Mouse (Mus musculus): ENCODE measurements around the gene Rnaseh2a. TPM values are rescaled to one million over a fixed set of nuclear protein-coding genes. Genes with fewer than 3 reads are reported as not detected.

Gene Rnaseh2a
- total RNA-seq, 2 experiments from 2014 or later: 41.8 to 46.2 TPM

DNA sequence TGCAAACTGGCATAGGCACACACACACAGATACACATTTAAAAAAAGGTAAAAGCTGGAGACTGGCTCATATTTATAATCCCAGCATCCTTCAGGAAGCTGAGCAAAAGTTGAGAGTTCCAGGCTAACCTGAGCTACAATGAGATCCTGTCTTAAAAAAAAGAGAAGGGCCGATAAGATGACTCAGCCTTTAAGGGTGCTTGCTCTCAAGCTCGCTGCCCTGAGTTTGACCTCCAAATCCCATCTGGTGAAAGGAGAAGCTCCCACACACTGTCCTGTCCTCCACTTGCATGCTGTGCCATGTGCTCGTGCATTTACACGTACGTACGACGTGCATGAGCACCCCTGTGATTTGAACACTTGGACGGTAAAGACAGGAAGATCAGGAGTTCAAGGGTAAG lies 62.1 kb downstream of the Rnaseh2a start:
- no peak for DNase-seq (ENCODE audit: low spot score in 2 of 2)

DNA sequence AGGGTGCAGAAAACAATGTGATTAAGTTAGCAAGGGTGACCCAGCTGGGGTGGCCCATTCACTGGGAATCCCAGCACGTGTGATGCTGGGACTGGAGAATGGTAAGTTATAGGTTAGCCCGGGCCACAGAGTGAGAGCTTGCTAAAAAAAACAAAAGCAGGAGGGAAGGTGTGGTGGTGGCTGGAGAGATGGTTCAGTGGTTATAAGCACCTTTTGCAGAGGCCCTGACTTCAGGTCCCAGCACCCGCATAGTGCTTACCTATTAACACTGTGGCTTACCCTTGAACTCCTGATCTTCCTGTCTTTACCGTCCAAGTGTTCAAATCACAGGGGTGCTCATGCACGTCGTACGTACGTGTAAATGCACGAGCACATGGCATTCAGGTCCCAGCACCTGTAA lies 62.5 kb downstream of the Rnaseh2a start:
- no peak for DNase-seq (ENCODE audit: low spot score in 2 of 2)

Small RNAs within 50 kb of the gene (microRNA-seq; reads per million reads assigned to microRNA genes)
- 0.25 to 1.8 reads per million in 2 experiments for gene Gm24197

Other genes with a start within 250 kb of the Rnaseh2a start
- gene G430095P16Rik, start 246.8 kb downstream of the Rnaseh2a start, total RNA-seq (2021): not detected
- gene Nfix, start 169.4 kb downstream of the Rnaseh2a start, total RNA-seq (2021): 100 to 1,000 TPM; 379 to 429 TPM
- 10 to 100 TPM; 10.7 to 10.9 TPM for gene Dand5, start 146.9 kb downstream of the Rnaseh2a start, total RNA-seq (2021)
- gene Gadd45gip1, start 138.2 kb downstream of the Rnaseh2a start, total RNA-seq (2021): 10 to 100 TPM; 27.3 to 27.4 TPM
- gene Rad23a, start 129.1 kb downstream of the Rnaseh2a start, total RNA-seq (2021): 10 to 100 TPM; 63.8 to 77.0 TPM
- gene Calr, start 122.8 kb downstream of the Rnaseh2a start, total RNA-seq (2021): 100 to 1,000 TPM; 506 to 521 TPM
- gene Farsa, start 112.8 kb downstream of the Rnaseh2a start, total RNA-seq (2021): 10 to 100 TPM; 48.8 to 50.1 TPM
- 10 to 100 TPM; 15.7 to 16.5 TPM for gene Syce2, start 97.7 kb downstream of the Rnaseh2a start, total RNA-seq (2021)
- gene Gcdh, start 75.8 kb downstream of the Rnaseh2a start, total RNA-seq (2021): 10 to 100 TPM; 38.3 to 38.5 TPM
- gene Klf1, start 67.8 kb downstream of the Rnaseh2a start, total RNA-seq (2021): under 1 TPM in 1 of 2 experiments, not detected in 1; 0.27 TPM
- 1 to 10 TPM; 2.8 to 5.1 TPM for gene Dnase2a, start 61.2 kb downstream of the Rnaseh2a start, total RNA-seq (2021)
- gene Mast1, start 32.4 kb downstream of the Rnaseh2a start, total RNA-seq (2021): 10 to 100 TPM; 71.8 to 73.3 TPM
- 1 to 10 TPM in 1 of 2 experiments, under 1 TPM in 1; 0.87 to 1.1 TPM for gene Rtbdn, start 22.8 kb downstream of the Rnaseh2a start, total RNA-seq (2021)
- not detected for gene Gm49661, start 334 bp downstream of the Rnaseh2a start, total RNA-seq (2021)
- gene Prdx2, start 180 bp downstream of the Rnaseh2a start, total RNA-seq (2021): 100 to 1,000 TPM; 319 to 358 TPM
- gene Junb, start 9.0 kb upstream of the Rnaseh2a start, total RNA-seq (2021): 100 to 1,000 TPM; 102 to 103 TPM
- 1 to 10 TPM; 8.1 to 9.5 TPM for gene Hook2, start 20.8 kb upstream of the Rnaseh2a start, total RNA-seq (2021)
- not detected for gene Best2, start 44.8 kb upstream of the Rnaseh2a start, total RNA-seq (2021)
- 100 to 1,000 TPM; 122 to 125 TPM for gene Asna1, start 55.5 kb upstream of the Rnaseh2a start, total RNA-seq (2021)
- gene Trir, start 57.1 kb upstream of the Rnaseh2a start, total RNA-seq (2021): 100 to 1,000 TPM; 132 to 133 TPM
- 100 to 1,000 TPM; 163 to 179 TPM for gene Tnpo2, start 67.1 kb upstream of the Rnaseh2a start, total RNA-seq (2021)
- 10 to 100 TPM; 19.3 to 19.8 TPM for gene Fbxw9, start 90.3 kb upstream of the Rnaseh2a start, total RNA-seq (2021)
- gene Gm5741, start 98.2 kb upstream of the Rnaseh2a start, total RNA-seq (2021): not detected
- 10 to 100 TPM; 53.2 to 56.1 TPM for gene Dhps, start 102.0 kb upstream of the Rnaseh2a start, total RNA-seq (2021)
- 10 to 100 TPM; 60.9 to 65.6 TPM for gene Wdr83os, start 111.0 kb upstream of the Rnaseh2a start, total RNA-seq (2021)
- gene Wdr83, start 111.5 kb upstream of the Rnaseh2a start, total RNA-seq (2021): 10 to 100 TPM; 28.1 to 32.3 TPM
- gene Man2b1, start 113.5 kb upstream of the Rnaseh2a start, total RNA-seq (2021): 10 to 100 TPM; 33.8 to 34.5 TPM
- gene Zfp791, start 153.3 kb upstream of the Rnaseh2a start, total RNA-seq (2021): 1 to 10 TPM; 6.7 to 7.2 TPM
- not detected for gene Cks1brt, start 182.2 kb upstream of the Rnaseh2a start, total RNA-seq (2021)

Data from layer of hippocampus, adult 18-20 months (tissue).